Mouse (Mus musculus) spleen, adult 2 months (tissue): ENCODE measurements around the gene Pabpn1. TPM values are rescaled to one million over a fixed set of nuclear protein-coding genes. Genes with fewer than 3 reads are reported as not detected.

ENCODE experiments used
- DNase-seq, 2 experiments: peaks; one replicate each; pipeline versions ENCODE4 v3.0.0 to v3.0.0-alpha.2; 2012 to 2021; ENCODE audit warnings: low spot score in 2 of 2, low read depth in 1 of 2
- H3K27ac ChIP-seq: fragments of 200-500 bp; 2 replicates; pipeline ENCODE4 v1.5.1; 2012; ENCODE audit warnings: low read length, inconsistent platforms; ENCODE audit not compliant: insufficient read depth
- H3K27me3 ChIP-seq: fragments of 200-500 bp; 2 replicates; pipeline ENCODE4 v1.6.1; 2012; ENCODE audit warnings: mild to moderate bottlenecking, moderate library complexity, low read length, inconsistent platforms; ENCODE audit not compliant: control insufficient read depth, insufficient read depth
- H3K36me3 ChIP-seq: fragments of 200-500 bp; 2 replicates; pipeline ENCODE4 v1.6.1; 2012; ENCODE audit warnings: mild to moderate bottlenecking, low read length, inconsistent platforms; ENCODE audit not compliant: control insufficient read depth, insufficient read depth
- H3K4me1 ChIP-seq: fragments of 200-500 bp; 2 replicates; pipeline ENCODE4 v1.6.1; 2011; ENCODE audit warnings: inconsistent platforms; ENCODE audit not compliant: control insufficient read depth, insufficient read depth, insufficient read length
- H3K4me3 ChIP-seq: fragments of 200-500 bp; 2 replicates; pipeline ENCODE4 v1.5.1; 2011; ENCODE audit warnings: mild to moderate bottlenecking, inconsistent platforms; ENCODE audit not compliant: insufficient read depth, insufficient read length; ENCODE audit errors: extremely low read depth
- CTCF ChIP-seq: fragments of 200-500 bp; IDR thresholded peaks from 2 replicates; pipeline ENCODE4 v1.5.1; 2011; ENCODE audit warnings: mild to moderate bottlenecking, inconsistent platforms; ENCODE audit not compliant: insufficient read depth, insufficient read length, insufficient replicate concordance; ENCODE audit errors: extremely low read depth
- POLR2A ChIP-seq: fragments of 200-500 bp; IDR thresholded peaks from 2 replicates; pipeline ENCODE4 v1.6.1; 2011; ENCODE audit warnings: low read depth, low read length, inconsistent platforms
- WGBS: fragments of 180-500 bp; shearing (Covaris S2); methylation state at CpG from one replicate; pipeline ENCODE4 v1.1.7; 2018; 5-methylcytosine and 5-hydroxymethylcytosine counted together
- polyA plus RNA-seq: library from polyadenylated mRNA; depleted of rRNA; stranded (reverse); fragments of >200 nt; gene quantifications from 2 replicates; pipeline ENCODE4 v1.2.3, GENCODE M21; 2012

Gene Pabpn1
- polyA plus RNA-seq, 1 experiment, result 76.7 TPM

DNA sequence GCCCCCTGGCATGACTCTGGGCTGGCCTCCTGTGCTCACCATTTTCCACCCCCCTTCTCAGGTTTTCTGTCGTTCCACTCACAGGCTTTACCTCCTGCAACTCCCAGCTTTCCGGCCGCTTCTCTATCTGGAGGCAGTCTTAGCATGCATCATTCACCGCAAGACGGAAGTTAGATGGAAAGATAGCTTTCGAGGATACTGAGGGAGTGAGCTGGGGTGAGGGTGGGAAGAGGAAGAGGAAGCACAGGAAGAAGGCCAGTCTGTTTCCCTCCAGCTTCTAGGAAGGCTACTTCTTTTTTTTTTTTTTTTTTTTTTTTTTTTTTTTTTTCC is 44.5 kb downstream of the Pabpn1 start:
- H3K36me3 ChIP-seq, result no peaks in the 10 kb centered on the region
- no peaks in the 10 kb centered on the region for H3K4me1 ChIP-seq
- no peak for TF ChIP-seq POLR2A
- no peak for TF ChIP-seq CTCF
- 37% methylated on average over 6 of the region's 6 CpGs for WGBS
- H3K27ac ChIP-seq, result no peak overlapping the region
- 0 out of 2 replicates have a peak, but pooled peaks cover 1% of the 10 kb centered on the region for H3K27me3 ChIP-seq
- H3K4me3 ChIP-seq, result no peak overlapping the region
- DNase-seq, result no peak

- TF ChIP-seq POLR2A (no peak), CTCF (no peak)
- H3K27me3 ChIP-seq, result 0 out of 2 replicates have a peak, but pooled peaks cover 1% of the 10 kb centered on the region
- no peak overlapping the region for H3K4me3 ChIP-seq
Measured at GRCm38 (mm10) chr14:54937361-54938182, 45.3 kb downstream of the Pabpn1 start.

GRCm38 (mm10) chr14:54938431-54939219 is 46.3 kb downstream of the Pabpn1 start:
- 0 out of 2 replicates have a peak, but pooled peaks cover 1% of the 10 kb centered on the region for H3K27me3 ChIP-seq
- DNase-seq, result no peak
- H3K4me1 ChIP-seq, result no peaks in the 10 kb centered on the region
- WGBS, result 82% methylated on average over 15 of the region's 15 CpGs
- no peak overlapping the region for H3K4me3 ChIP-seq
- no peak overlapping the region for H3K27ac ChIP-seq
- no peaks in the 10 kb centered on the region for H3K36me3 ChIP-seq
- TF ChIP-seq CTCF, result no peak
- no peak for TF ChIP-seq POLR2A

More at GRCm38 (mm10) chr14:54937361-54938182, 45.3 kb downstream of the Pabpn1 start:
- Histone ChIP-seq H3K36me3 (no peaks in the 10 kb centered on the region), H3K27ac (no peak overlapping the region), H3K4me1 (no peaks in the 10 kb centered on the region)
- 89% methylated on average over 16 of the region's 16 CpGs for WGBS
- DNase-seq, result no peak

- H3K4me3 ChIP-seq, result no peak overlapping the region
- WGBS, result 55% methylated on average over 12 of the region's 12 CpGs
- H3K36me3 ChIP-seq, result no peaks in the 10 kb centered on the region
- no peaks in the 10 kb centered on the region for H3K27me3 ChIP-seq
- no peak overlapping the region for H3K27ac ChIP-seq
- TF ChIP-seq POLR2A, result no peak
- peak; percentile 70; the same call in 1 of the 2 replicates for TF ChIP-seq CTCF
- DNase-seq, result peak; percentile 29 to 55
- H3K4me1 ChIP-seq, result no peaks in the 10 kb centered on the region
Measured at GRCm38 (mm10) chr14:54939434-54940175, 47.3 kb downstream of the Pabpn1 start.

DNA sequence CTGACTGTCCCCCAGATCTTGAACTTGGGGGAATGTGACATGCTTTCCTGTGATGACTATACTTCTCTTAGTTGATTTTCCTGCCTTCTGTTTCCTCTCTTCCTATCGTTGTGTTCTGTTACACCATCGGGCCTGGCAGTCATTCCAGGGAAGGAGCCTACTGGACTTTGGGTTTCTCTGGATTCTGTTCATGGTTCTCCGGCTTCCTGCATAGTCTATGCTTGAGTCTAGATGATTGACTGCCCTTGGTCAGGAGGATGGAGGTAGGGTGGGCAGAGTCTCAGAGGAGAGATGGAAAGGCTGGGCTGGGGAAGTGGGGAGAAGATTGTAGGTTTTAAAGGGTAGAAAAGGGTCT is 47.9 kb downstream of the Pabpn1 start:
- Histone ChIP-seq H3K27me3 (no peaks in the 10 kb centered on the region), H3K27ac (no peak overlapping the region), H3K4me3 (no peak overlapping the region), H3K36me3 (no peaks in the 10 kb centered on the region), H3K4me1 (no peaks in the 10 kb centered on the region)
- no peak for DNase-seq
- no peak for TF ChIP-seq POLR2A
- TF ChIP-seq CTCF, result no peak
- WGBS, result 75% methylated on average over 3 of the region's 3 CpGs

DNA sequence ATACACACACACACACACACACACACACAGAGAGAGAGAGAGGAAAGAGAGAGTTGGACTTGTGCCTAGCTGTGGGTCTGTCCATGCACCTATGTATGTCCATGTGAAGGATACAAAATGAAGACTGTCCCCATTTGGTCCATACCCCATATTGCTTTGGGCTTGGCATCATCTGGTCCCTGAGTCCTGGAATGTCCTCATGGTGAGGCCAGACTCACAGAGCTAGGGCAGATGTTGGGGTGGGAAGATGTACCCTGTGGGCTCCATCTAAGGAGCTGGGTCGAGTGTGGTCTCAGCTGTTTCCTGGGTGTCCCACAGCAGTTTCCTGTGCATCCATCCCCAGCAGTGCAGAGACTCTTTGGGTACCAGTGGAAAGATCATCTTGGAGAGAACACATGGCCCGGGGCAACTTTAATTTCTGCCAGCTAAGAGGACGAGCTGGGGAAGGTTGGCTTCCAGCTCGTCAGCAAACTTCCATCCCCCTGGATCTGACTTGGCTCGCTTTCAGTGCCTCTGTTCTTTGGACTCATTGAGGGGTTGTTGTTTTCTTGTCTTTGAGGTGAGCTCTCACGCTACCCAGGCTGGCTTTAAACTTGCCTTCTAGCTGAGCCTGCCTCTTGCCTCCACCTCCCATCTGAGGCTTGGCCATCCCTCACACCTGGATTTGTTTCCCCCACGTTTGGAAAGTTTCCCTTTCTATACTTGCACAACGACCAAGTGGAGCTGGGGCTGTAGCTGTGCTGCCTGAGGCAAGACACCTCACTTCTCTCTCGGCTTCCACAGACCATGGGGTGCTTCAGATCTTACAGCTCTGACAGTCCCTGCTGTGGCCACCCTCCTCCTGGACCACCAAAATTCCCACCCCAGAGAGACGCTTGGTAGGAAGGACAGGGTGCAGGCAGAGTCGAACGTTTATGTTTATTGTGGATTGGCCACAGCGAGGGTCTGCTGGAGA is 49.0 kb downstream of the Pabpn1 start:
- 53% methylated on average over 13 of the region's 13 CpGs for WGBS

More for the DNA sequence above, 49.0 kb downstream of the Pabpn1 start:
- Histone ChIP-seq H3K27ac (no peak overlapping the region), H3K4me1 (no peaks in the 10 kb centered on the region), H3K27me3 (no peaks in the 10 kb centered on the region), H3K4me3 (no peak overlapping the region), H3K36me3 (no peaks in the 10 kb centered on the region)
- DNase-seq, result no peak
- TF ChIP-seq CTCF (no peak), POLR2A (no peak)
